Mouse (Mus musculus) midbrain, embryonic 16.5 days (tissue): Measurements from ENCODE around the gene Fam166a. TPM values are rescaled to one million over a fixed set of nuclear protein-coding genes. Genes with fewer than 3 reads are reported as not detected.
A peak's percentile ranks its signal among the peaks of the same experiment; 100 is the strongest.

Experiments used
- ATAC-seq: fragments of 200-750 bp; cut with Nextera tagmentation; 2 replicates; pipeline ENCODE4 v1.8.0; 2017; ENCODE audit warnings: moderate TSS enrichment
- H3K27ac ChIP-seq: fragments of 300-500 bp; sonication (generic); 2 replicates; pipeline ENCODE4 v1.5.1; 2014; ENCODE audit warnings: mild to moderate bottlenecking, low read length, mixed read lengths
- H3K27me3 ChIP-seq: fragments of 300-500 bp; sonication (generic); 2 replicates; pipeline ENCODE4 v1.6.1; 2014; ENCODE audit warnings: low read depth, low read length, mixed read lengths; ENCODE audit not compliant: control insufficient read depth, insufficient read depth
- H3K36me3 ChIP-seq: fragments of 300-500 bp; sonication (generic); 2 replicates; pipeline ENCODE4 v1.6.1; 2014; ENCODE audit warnings: mild to moderate bottlenecking, low read length, moderate library complexity, mixed read lengths; ENCODE audit not compliant: control insufficient read depth, insufficient read depth
- H3K4me1 ChIP-seq: fragments of 300-500 bp; sonication (generic); 2 replicates; pipeline ENCODE4 v1.6.1; 2014; ENCODE audit warnings: mild to moderate bottlenecking, low read length, mixed read lengths; ENCODE audit not compliant: control insufficient read depth, insufficient read depth
- H3K4me2 ChIP-seq: fragments of 300-500 bp; sonication (generic); 2 replicates; pipeline ENCODE4 v1.6.1; 2014; ENCODE audit warnings: mild to moderate bottlenecking, low read length, mixed read lengths
- H3K4me3 ChIP-seq: fragments of 300-500 bp; sonication (generic); 2 replicates; pipeline ENCODE4 v1.5.1; 2014; ENCODE audit warnings: low read depth, mild to moderate bottlenecking, low read length, moderate library complexity, mixed read lengths
- H3K9ac ChIP-seq: fragments of 300-500 bp; sonication (generic); 2 replicates; pipeline ENCODE4 v1.6.1; 2014; ENCODE audit warnings: low read depth, low read length, mixed read lengths
- H3K9me3 ChIP-seq: fragments of 300-500 bp; sonication (generic); replicated peaks from 2 replicates; pipeline ENCODE4 v1.6.1; 2014; ENCODE audit warnings: mild to moderate bottlenecking, low read length, mixed read lengths; ENCODE audit not compliant: control insufficient read depth, poor library complexity, severe bottlenecking
- WGBS: fragments of 180-500 bp; shearing (Covaris S2); extraction: QIAGEN DNeasy Blood & Tissue Kit; methylation state at CpG from one replicate; pipeline ENCODE4 v1.1.7; 2014; 5-methylcytosine and 5-hydroxymethylcytosine counted together
- polyA plus RNA-seq: library from polyadenylated mRNA; unstranded; fragments of >200 nt; fragmentation: Nextera tagmentation; extraction: Ambion mirVana; gene quantifications from 2 replicates; pipeline ENCODE4 v1.2.1, GENCODE M21; 2015

The Fam166a gene
- polyA plus RNA-seq, 1 experiment from 2014 or later: 0.43 TPM

- no peak overlapping the region for H3K4me3 ChIP-seq
- WGBS: 67% methylated on average over 3 of the region's 3 CpGs
- peaks cover 6% of the 10 kb centered on the region for H3K27me3 ChIP-seq
- peaks cover 2% of the 10 kb centered on the region; the same call in 1 of the 2 replicates for H3K36me3 ChIP-seq
- H3K4me1 ChIP-seq: peaks cover 50% of the 10 kb centered on the region
- H3K27ac ChIP-seq: no peak overlapping the region
- H3K9ac ChIP-seq: peak overlapping the region; percentile 15; the same call in 1 of the 2 replicates
- no peak for ATAC-seq
- H3K4me2 ChIP-seq: peak overlapping the region; percentile 100
- no peaks in the 10 kb centered on the region for H3K9me3 ChIP-seq
These were observed 46.3 kb downstream of the Fam166a start for GRCm38 (mm10) chr2:25264851-25265250.

GRCm38 (mm10) chr2:25265897-25266656, 47.5 kb downstream of the Fam166a start:
- Histone ChIP-seq H3K9ac (peak overlapping the region; percentile 39), H3K9me3 (no peaks in the 10 kb centered on the region), H3K36me3 (peaks cover 5% of the 10 kb centered on the region; the same call in 1 of the 2 replicates), H3K4me3 (0 out of 2 replicates have a peak overlapping the region, but pooled peaks have one; percentile 0), H3K4me1 (peaks cover 57% of the 10 kb centered on the region), H3K4me2 (peak overlapping the region; percentile 100), H3K27me3 (peaks cover 6% of the 10 kb centered on the region), H3K27ac (no peak overlapping the region)
- ATAC-seq: no peak
- 61% methylated on average over 6 of the region's 6 CpGs for WGBS

GRCm38 (mm10) chr2:25266720-25267119, 48.2 kb downstream of the Fam166a start:
- H3K27me3 ChIP-seq: peaks cover 6% of the 10 kb centered on the region
- ATAC-seq: no peak
- no peak overlapping the region for H3K4me3 ChIP-seq
- H3K9ac ChIP-seq: peak overlapping the region; percentile 39; the same call in 1 of the 2 replicates
- 24% methylated on average over 2 of the region's 2 CpGs for WGBS
- H3K4me2 ChIP-seq: peak overlapping the region; percentile 21; the same call in 1 of the 2 replicates
- H3K4me1 ChIP-seq: peaks cover 62% of the 10 kb centered on the region
- H3K9me3 ChIP-seq: no peaks in the 10 kb centered on the region
- no peak overlapping the region for H3K27ac ChIP-seq
- peaks cover 5% of the 10 kb centered on the region; the same call in 1 of the 2 replicates for H3K36me3 ChIP-seq

- Histone ChIP-seq H3K4me3 (no peak overlapping the region), H3K9me3 (no peaks in the 10 kb centered on the region), H3K36me3 (peaks cover 5% of the 10 kb centered on the region; the same call in 1 of the 2 replicates), H3K4me1 (peaks cover 59% of the 10 kb centered on the region), H3K27ac (no peak overlapping the region), H3K27me3 (peaks cover 6% of the 10 kb centered on the region), H3K4me2 (no peak overlapping the region), H3K9ac (no peak overlapping the region; the same call in 1 of the 2 replicates)
- ATAC-seq: no peak
These were observed 48.7 kb downstream of the Fam166a start for GRCm38 (mm10) chr2:25267241-25267640.

- H3K27me3 ChIP-seq: peaks cover 6% of the 10 kb centered on the region
- peaks cover 5% of the 10 kb centered on the region; the same call in 1 of the 2 replicates for H3K36me3 ChIP-seq
- no peak overlapping the region for H3K4me2 ChIP-seq
- H3K9me3 ChIP-seq: no peaks in the 10 kb centered on the region
- ATAC-seq: no peak
- H3K27ac ChIP-seq: no peak overlapping the region
- no peak overlapping the region for H3K4me3 ChIP-seq
- H3K4me1 ChIP-seq: peaks cover 59% of the 10 kb centered on the region
- WGBS: 73% methylated on average over 4 of the region's 4 CpGs
- H3K9ac ChIP-seq: no peak overlapping the region
These were observed 49.3 kb downstream of the Fam166a start for GRCm38 (mm10) chr2:25267746-25268309.

Other genes starting within 250 kb of the Fam166a start
- 147 and 154 TPM in 2 replicates for gene Mrpl41, start 243.6 kb upstream of the Fam166a start, polyA plus RNA-seq
- 2.8 and 3.8 TPM in 2 replicates for gene Pnpla7, start 242.7 kb upstream of the Fam166a start, polyA plus RNA-seq
- 176 and 188 TPM in 2 replicates for gene Nsmf, start 164.4 kb upstream of the Fam166a start, polyA plus RNA-seq
- not detected in 2 replicates for gene Entpd8, start 138.4 kb upstream of the Fam166a start, polyA plus RNA-seq
- not detected in 2 replicates for gene Noxa1, start 123.6 kb upstream of the Fam166a start, polyA plus RNA-seq
- 13.1 and 15.0 TPM in 2 replicates for gene Nrarp, start 38.0 kb upstream of the Fam166a start, polyA plus RNA-seq
- 1.2 and 1.4 TPM in 2 replicates for gene Tor4a, start 21.9 kb upstream of the Fam166a start, polyA plus RNA-seq
- 116 and 117 TPM in 2 replicates for gene Nelfb, start 7.3 kb upstream of the Fam166a start, polyA plus RNA-seq
- gene Stpg3, start 4.1 kb upstream of the Fam166a start, polyA plus RNA-seq: not detected in 2 replicates
- 366 and 421 TPM in 2 replicates for gene Tubb4b, start 6.0 kb downstream of the Fam166a start, polyA plus RNA-seq
- gene Slc34a3, start 15.6 kb downstream of the Fam166a start, polyA plus RNA-seq: not detected in 2 replicates
- gene Rnf224, start 18.0 kb downstream of the Fam166a start, polyA plus RNA-seq: not detected in 2 replicates
- 144 and 176 TPM in 2 replicates for gene Rnf208, start 23.5 kb downstream of the Fam166a start, polyA plus RNA-seq
- gene Cysrt1, start 23.7 kb downstream of the Fam166a start, polyA plus RNA-seq: 0.25 and 0.48 TPM in 2 replicates
- gene AL732309.1, start 28.1 kb downstream of the Fam166a start, polyA plus RNA-seq: 4.3 and 4.7 TPM in 2 replicates
- 12.4 and 12.7 TPM in 2 replicates for gene Tmem203, start 36.7 kb downstream of the Fam166a start, polyA plus RNA-seq
- gene Tprn, start 43.9 kb downstream of the Fam166a start, polyA plus RNA-seq: 15.6 and 15.9 TPM in 2 replicates
- gene Ssna1, start 53.7 kb downstream of the Fam166a start, polyA plus RNA-seq: 172 and 175 TPM in 2 replicates
- gene Anapc2, start 53.7 kb downstream of the Fam166a start, polyA plus RNA-seq: 141 and 144 TPM in 2 replicates
- gene Tmem210, start 69.4 kb downstream of the Fam166a start, polyA plus RNA-seq: not detected in 2 replicates
- gene Lrrc26, start 71.2 kb downstream of the Fam166a start, polyA plus RNA-seq: not detected in 2 replicates
- gene Grin1, start 100.4 kb downstream of the Fam166a start, polyA plus RNA-seq: 44.0 and 52.7 TPM in 2 replicates
- 50.7 and 51.0 TPM in 2 replicates for gene Man1b1, start 113.6 kb downstream of the Fam166a start, polyA plus RNA-seq
- gene Dpp7, start 137.6 kb downstream of the Fam166a start, polyA plus RNA-seq: 22.6 and 26.2 TPM in 2 replicates
- 4.6 and 5.2 TPM in 2 replicates for gene Uap1l1, start 146.9 kb downstream of the Fam166a start, polyA plus RNA-seq
- 9.0 and 9.2 TPM in 2 replicates for gene Sapcd2, start 153.6 kb downstream of the Fam166a start, polyA plus RNA-seq
- 3.7 and 9.0 TPM in 2 replicates for gene Entpd2, start 177.1 kb downstream of the Fam166a start, polyA plus RNA-seq
- gene Npdc1, start 180.6 kb downstream of the Fam166a start, polyA plus RNA-seq: 481 and 529 TPM in 2 replicates
- gene Fut7, start 204.5 kb downstream of the Fam166a start, polyA plus RNA-seq: 0.09 and 0.80 TPM in 2 replicates
- 17.3 and 18.3 TPM in 2 replicates for gene Abca2, start 210.0 kb downstream of the Fam166a start, polyA plus RNA-seq
- 2.8 and 3.4 TPM in 2 replicates for gene Clic3, start 238.1 kb downstream of the Fam166a start, polyA plus RNA-seq
- gene Paxx, start 242.3 kb downstream of the Fam166a start, polyA plus RNA-seq: 121 and 130 TPM in 2 replicates